Mouse (Mus musculus) heart, adult 2 months (tissue): ENCODE measurements around the gene Gm20741.

Source experiments
- CTCF ChIP-seq: fragments of 200-600 bp; IDR thresholded peaks from 2 replicates; pipeline ENCODE4 v1.8.1; 2022; ENCODE audit warnings: antibody characterized with exemption, mild to moderate bottlenecking, moderate library complexity
- EP300 ChIP-seq: fragments of 200-500 bp; IDR thresholded peaks from 2 replicates; pipeline ENCODE4 v1.6.1; 2011; ENCODE audit warnings: low read depth, low read length, control low read depth; ENCODE audit not compliant: insufficient read depth
- POLR2A ChIP-seq: fragments of 200-500 bp; IDR thresholded peaks from 2 replicates; pipeline ENCODE4 v1.6.1; 2011; ENCODE audit warnings: mild to moderate bottlenecking, low read depth, low read length, control low read depth; ENCODE audit not compliant: insufficient read depth

GRCm38 (mm10) chr16:88811827-88812226, at the start of gene Gm20741:
- TF ChIP-seq CTCF = no peak
- TF ChIP-seq POLR2A = no peak
- TF ChIP-seq EP300 = no peak
